Mouse (Mus musculus) heart, postnatal 4 days (tissue): ENCODE data around the gene Tmem151a. TPM values are rescaled to one million over a fixed set of nuclear protein-coding genes. Genes with fewer than 3 reads are reported as not detected.

Source experiments
- DNase-seq: peaks from one replicate; pipeline ENCODE4 v3.0.0; 2021
- total RNA-seq, 2 experiments: library from RNA; stranded (reverse); gene quantifications; 2 replicates each; pipeline ENCODE4 v1.2.3; 2021

Tmem151a gene
- total RNA-seq, 2 experiments from 2014 or later = 3.8 to 4.1 TPM

- DNase-seq = peak; percentile 31
These were observed 18.1 kb downstream of the Tmem151a start for GRCm38 (mm10) chr19:5067040-5067799.

DNA sequence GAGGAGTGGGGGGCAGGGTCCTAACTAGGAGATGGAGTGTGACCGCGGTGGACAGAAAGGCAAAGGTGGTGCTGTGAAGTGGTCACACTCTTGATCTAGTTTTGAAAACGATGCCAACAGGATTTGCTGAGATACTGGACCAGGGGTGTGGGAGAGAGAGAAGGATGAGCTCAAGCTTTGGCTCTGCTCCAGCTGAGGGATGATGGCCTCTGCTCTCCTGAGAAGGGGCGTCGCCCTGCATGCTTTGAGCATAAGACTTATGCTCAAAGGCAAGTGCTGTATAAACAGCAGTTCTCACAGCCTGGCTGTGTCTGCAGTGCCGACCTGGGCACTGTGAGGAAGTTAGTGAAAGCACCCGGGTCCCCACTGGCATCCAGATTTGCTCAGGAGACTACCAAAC lies 20.2 kb downstream of the Tmem151a start:
- peak; percentile 51 for DNase-seq

DNA sequence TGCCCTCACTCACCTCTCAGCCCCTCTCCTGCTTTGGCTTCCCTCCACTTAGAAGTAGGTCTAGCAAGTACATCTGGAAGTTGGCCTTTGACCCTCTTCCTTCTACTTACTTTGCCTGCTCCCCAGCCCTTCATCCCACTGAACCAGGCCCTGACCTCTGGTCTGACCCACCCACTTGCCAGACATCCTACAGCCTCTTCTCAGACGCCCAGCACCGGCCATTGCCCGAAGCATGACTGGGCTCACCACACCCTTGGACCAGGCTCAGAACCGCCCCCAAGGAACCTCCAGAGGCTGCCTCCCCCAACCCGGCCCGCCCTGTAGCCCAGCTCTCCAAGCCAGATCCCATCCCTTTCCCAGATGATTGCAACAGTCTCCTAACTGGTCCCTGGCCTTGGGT lies 22.9 kb downstream of the Tmem151a start:
- peak; percentile 46 for DNase-seq

GRCm38 (mm10) chr19:5062041-5062440 lies 23.3 kb downstream of the Tmem151a start:
- no peak for DNase-seq

DNA sequence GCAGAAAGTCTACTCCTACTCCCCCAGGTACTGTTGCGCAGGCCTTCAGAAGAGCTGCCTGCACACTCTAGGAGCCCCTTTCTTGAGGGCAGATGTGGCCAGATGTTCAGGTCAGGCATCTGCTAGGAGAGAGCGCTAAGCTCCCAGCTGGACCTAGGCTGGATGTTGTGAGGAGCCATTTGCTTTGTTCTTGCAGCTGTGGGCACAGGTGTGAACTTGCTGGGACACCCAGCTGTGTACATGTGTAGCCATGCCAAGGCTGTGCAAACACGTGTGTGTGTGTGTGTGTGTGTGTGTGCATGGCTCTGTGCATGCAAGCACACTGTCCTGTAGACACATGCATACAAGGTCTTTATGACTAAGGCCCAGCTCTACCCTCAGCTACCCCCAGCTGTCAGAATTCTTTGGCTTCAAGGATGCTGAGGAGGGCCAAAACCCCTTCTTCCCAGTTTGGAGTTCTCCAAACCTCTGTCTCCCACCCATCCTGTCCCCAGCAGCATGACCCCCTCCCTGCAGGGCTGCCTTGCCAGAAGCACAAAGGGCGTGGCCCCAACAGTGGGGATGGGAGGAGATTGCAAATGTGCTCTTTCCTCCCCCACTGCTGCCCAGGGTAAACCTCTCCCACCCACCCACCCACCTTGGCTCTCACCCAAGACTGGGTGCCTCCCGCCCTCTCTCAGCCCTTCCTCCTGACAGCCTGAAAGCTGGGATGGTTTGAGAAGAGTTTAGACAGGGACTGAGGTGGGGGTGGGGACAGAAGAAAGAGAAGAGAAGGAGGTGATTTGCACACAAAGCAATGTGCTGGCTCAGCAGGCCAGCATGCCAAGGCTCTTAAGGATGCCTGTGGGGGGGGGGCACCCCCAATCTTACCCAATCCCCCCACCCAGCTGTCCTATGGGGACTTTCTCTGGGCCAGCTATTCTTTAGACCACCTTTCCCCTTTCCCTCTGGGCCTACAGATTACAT lies 24.7 kb downstream of the Tmem151a start:
- DNase-seq = peak; percentile 47

- peak; percentile 48 for DNase-seq
These were observed 26.2 kb downstream of the Tmem151a start for GRCm38 (mm10) chr19:5058801-5059771.

- DNase-seq = no peak
These were observed 27.2 kb downstream of the Tmem151a start for GRCm38 (mm10) chr19:5057876-5058775.

DNA sequence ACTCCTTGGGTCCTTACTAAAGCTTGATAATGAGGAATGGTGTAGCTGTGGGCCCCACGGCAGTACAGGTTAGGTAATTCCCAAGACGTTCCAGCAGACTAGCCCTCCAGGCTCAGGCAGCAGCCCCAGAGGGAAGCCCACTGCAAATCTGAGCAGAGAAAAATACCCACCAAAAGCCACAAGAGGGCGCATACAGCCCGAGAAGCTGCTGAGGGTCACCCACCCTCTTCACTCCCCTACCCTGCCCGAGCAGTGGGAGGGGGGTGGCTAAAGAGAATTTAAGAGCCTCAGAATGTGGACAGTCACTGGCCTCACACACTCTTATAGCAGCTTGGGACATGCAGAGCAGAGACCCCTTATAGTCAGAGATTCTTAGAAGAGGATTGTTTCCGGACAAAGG lies 29.1 kb downstream of the Tmem151a start:
- peak; percentile 67 for DNase-seq

DNA sequence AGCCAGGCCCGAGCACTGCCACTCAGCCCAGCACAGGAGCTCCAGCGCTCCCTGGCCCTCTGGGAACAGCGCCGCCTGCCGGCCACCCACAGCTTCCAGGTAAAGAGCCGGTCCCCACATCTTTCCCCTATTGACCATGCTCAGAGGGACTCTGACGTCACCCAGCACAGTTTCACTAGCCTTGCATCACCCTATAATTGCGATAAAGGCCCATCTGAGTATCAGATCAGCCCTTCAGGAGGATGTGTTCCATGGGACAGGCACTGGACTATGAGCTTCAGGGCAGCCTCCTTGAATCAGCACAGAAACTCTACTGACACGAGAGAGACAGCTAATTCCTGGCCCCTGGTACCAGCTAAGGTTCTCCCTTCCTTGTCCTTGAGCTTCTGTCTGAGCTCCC lies 31.4 kb downstream of the Tmem151a start:
- peak; percentile 64 for DNase-seq

DNA sequence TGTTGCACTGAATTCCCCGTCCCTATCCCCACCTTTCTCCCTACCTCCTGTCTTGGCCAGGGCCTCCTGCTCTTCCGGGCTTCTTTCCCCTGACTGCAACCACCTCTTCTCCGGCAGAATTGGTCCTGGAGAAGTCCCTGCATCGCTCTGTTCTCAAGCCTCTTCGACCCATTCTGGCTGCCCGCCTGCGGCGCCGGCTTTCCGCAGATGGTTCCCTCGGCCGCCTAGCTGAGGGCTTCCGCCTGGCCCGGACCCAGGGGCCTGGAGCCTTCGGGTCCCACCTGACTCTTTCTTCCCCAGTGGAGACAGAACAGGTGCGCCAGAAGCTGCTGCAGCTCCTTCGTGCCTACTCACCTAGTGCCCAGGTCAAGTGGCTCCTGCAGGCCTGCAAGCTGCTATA lies 32.5 kb downstream of the Tmem151a start:
- no peak for DNase-seq

GRCm38 (mm10) chr19:5052166-5052822 lies 33.0 kb downstream of the Tmem151a start:
- no peak for DNase-seq

GRCm38 (mm10) chr19:5051515-5051914 lies 33.8 kb downstream of the Tmem151a start:
- DNase-seq = no peak

GRCm38 (mm10) chr19:5051031-5051430 lies 34.3 kb downstream of the Tmem151a start:
- peak; percentile 35 for DNase-seq

DNA sequence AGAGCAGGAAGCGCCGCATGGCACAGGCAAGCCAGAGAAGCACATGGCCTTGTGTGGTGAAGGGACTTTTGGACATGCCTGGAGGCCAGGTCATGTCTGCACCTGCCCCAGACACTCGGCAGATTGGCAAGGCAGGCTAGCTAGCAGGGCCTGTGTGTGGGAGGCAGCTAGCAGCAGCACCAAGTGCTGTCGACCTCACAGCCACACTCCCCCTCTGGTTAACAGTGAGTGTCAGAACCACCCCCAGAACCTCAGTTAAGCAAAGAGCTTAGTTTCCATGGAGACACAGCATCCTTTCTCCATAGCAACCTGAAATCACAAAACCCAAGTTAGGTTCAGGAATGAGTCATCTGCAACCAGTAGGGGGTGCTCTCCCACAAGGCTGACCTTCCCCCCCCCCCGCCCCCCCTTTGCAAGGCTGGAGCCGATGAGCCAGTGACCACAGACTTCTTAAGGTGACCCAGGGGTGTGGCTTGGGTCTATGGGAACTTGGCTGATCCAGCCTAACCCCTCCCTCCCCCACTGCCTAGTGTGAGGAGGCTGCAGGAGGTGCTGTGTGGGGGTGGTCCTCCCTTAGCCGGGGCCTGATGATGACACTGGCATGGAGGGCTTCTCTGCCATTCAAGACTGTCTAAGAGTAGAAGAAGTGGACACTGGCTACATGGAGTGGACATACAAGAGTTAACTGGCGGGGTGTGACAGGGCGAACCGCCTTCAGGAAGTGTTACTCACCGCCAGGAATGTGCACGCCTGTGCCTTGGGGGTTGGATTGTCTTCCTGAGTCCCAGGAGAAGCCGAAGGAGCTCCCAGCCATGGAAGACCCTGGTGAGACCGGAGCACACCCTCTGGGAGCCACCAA lies 35.1 kb downstream of the Tmem151a start, which contains the start of gene Rin1:
Gene Rin1, plus strand, starts transcription at position 435 of the 859 bp plus-strand sequence.
- peak; percentile 49 for DNase-seq

GRCm38 (mm10) chr19:5049325-5049724 lies 36.0 kb downstream of the Tmem151a start:
- no peak for DNase-seq

DNA sequence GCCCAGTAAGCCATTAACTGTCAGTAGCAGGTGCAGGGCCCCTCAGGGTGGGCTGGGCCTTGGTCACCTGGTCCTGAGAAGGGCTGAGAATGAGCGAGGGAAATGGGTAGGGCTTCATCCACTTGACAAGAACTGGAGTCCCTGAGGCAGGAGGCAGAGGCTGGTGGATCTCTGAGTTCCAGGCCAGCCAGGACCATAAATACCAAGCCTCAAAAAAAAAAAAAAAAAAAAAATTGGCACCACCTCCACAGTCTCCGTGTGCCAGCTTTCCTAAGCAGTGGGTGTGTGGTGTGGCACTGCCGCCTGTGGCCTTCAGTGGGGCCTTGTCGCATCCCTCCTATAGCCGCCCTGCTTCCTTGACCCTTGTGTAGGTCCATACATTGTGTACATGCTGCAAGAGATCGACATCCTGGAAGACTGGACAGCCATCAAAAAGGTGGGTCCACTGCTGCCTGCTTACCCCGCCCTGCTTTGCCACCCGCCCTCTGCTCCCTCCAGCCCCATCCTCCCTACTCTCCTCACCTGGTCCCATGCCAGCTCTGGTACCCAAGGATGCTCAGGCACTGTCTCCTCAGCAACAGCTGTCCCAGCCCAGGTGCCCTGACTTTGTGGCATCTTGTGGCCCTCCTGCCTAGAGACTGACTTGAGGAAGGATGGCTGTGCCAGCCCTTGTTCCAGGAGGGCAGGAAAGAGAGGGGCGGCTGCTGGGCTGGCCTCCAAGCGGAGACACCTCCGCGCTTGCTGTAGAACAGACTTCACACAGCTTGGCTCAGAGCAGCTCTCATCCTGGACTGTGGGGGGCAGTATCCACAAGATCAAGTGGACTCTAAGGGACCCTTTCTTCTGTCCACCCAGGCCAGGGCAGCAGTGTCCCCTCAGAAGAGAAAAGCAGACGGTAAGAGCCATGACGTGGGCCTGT lies 36.9 kb downstream of the Tmem151a start:
- no peak for DNase-seq

- DNase-seq = no peak
These were observed 39.8 kb downstream of the Tmem151a start for GRCm38 (mm10) chr19:5045531-5045930.

GRCm38 (mm10) chr19:5041588-5041987 lies 43.7 kb downstream of the Tmem151a start:
- DNase-seq = no peak
